Mouse (Mus musculus): ENCODE results near the gene Elobl.

Gene Elobl

DNA sequence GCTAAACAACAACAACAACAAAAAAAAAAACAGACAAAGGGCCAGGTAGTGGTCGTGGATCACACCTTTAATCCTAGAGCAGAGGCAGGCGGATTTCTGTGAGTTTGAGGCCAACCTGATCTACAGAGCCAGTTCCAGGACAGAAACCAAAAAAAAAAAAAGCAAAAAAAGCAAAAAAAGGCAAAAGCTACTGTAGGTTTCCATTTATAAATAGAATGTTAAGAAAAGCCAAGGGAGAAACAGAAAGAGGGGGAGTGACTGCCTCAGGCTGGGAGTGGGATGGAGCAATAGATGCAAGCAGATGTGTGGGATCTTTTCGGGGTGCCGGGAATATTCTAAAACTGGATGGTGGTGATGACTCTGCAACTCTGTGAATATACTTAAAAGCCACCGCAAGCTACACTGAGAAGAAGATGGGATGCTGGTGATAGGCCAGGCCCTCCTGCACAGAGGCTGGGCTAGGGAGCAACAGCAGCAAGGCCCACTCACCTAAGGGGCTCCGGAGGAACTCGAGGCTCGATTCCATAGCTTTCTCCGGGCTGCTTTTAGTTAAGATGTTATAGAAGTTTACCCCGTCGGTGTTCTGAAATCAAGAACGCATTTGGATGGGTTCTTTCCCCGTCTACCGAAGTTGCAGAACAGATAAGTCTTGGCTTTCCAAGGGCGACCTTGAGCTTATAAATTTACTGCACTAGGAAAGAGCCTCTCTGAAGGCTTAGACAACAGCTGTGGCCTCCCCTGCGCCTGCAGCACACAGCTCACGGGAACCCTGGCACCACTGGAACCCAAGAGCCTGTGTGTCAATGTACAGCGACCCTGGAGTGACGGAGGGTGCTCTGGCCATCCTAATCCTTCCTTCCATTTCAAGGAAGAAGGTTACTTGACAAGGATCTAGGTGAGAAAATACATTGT is 32.4 kb downstream of the Elobl start:
- no peak for DNase-seq (ENCODE audit: low spot score)

DNA sequence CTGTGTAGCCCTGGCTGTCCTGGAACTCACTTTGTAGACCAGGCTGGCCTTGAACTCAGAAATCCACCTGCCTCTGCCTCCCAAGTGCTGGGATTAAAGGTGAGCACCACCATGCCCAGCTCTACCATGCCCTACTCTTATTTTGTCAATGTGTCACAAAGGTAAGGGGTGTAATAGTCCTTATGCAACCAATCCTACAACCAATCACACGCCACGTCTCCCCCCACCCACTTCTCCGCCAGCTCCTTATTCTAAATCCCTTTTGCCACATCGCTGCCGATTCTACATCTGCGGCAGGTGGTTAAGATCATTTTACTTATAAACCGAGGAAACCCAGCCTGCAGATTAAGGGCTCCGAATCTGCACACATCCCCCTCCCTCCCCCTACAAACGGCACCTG is 33.7 kb downstream of the Elobl start:
- DNase-seq (ENCODE audit: low spot score), result no peak

DNA sequence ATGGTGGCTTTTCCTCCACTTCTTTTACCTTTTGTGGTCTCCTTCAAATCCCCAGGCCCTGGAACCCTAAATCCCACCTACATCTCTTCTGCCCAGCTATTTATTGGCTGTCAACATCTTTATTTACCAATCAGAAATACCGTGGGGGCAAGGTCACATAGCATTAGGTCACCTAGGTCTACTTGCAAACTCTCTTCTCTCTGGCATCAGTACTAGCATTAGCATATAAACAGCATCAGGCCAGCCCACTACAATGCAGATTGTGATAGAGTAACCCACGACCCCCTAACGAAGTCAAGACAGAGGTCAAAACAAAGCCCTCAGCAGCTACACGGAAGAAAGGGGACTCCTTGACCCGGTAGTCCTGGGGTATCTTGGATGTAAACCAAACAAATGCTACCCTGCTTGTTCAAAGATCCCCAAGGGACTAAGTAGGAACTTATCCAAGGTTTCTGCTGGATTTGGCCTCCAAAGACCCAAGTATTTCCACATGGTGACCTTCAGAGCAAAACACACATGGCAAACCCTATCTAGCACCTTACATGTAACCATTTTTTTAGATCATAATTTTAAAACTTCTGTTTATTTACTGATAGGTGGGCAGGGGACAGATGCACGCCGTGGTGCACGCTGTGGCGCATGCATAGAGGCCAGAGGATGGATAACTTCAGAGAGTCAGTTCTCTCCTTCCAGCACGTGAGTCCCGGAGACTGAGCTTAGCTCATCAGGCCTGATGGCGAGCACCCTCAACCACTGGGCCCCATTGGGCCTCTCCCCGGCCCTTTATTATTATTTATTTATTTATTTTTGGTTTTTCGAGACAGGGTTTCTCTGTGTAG is 34.8 kb downstream of the Elobl start:
- DNase-seq (ENCODE audit: low spot score), result no peak

DNA sequence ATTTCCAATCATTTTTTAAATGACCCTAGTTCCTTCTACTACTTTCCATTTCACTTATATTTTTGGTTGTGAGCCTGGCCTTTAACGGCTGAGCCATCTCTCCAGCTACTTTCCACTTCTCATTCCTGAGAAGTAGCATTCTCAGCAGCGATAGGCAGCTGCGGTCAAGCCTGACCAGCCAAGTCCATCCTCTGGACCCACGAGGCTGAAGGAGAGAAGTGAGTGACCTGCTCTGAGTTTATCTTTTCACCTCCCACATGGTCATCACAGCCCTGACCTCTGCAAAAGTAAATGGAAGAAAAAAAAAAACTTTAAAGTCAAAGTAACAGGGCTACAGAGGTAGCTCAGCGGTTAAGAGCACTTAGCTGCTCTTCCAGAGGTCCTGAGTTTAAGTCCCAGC is 40.2 kb downstream of the Elobl start:
- no peak for DNase-seq (ENCODE audit: low spot score)
